Mouse (Mus musculus) limb, embryonic 13.5 days (tissue): ENCODE measurements at regions not wholly inside any gene's neighbourhood (a gene's known extent, or its start where the extent isn't known, plus 50 kb on each side); places are given as distances from the start of the nearest gene placed in this dataset.

ENCODE experiments used
- ATAC-seq: fragments of 200-750 bp; cut with Nextera tagmentation; 2 replicates; pipeline ENCODE4 v1.8.0; 2017; ENCODE audit warnings: low read depth, moderate number of reproducible peaks, moderate TSS enrichment; ENCODE audit not compliant: low FRiP score
- H3K27ac ChIP-seq: fragments of 300-500 bp; sonication (generic); 2 replicates; pipeline ENCODE4 v1.5.1; 2015; ENCODE audit warnings: inconsistent platforms, mild to moderate bottlenecking, moderate library complexity
- H3K27me3 ChIP-seq: fragments of 300-500 bp; sonication (generic); 2 replicates; pipeline ENCODE4 v1.6.1; 2015; ENCODE audit warnings: mild to moderate bottlenecking, inconsistent platforms
- H3K36me3 ChIP-seq: fragments of 300-500 bp; sonication (generic); 2 replicates; pipeline ENCODE4 v1.6.1; 2015; ENCODE audit warnings: inconsistent platforms, mild to moderate bottlenecking, moderate library complexity
- H3K4me1 ChIP-seq: fragments of 300-500 bp; sonication (generic); 2 replicates; pipeline ENCODE4 v1.6.1; 2015; ENCODE audit warnings: inconsistent platforms
- H3K4me2 ChIP-seq: fragments of 300-500 bp; sonication (generic); replicated peaks from 2 replicates; pipeline ENCODE4 v1.6.1; 2015; ENCODE audit warnings: inconsistent platforms, mild to moderate bottlenecking, moderate library complexity
- H3K4me3 ChIP-seq: fragments of 300-500 bp; sonication (generic); 2 replicates; pipeline ENCODE4 v1.5.1; 2015; ENCODE audit warnings: moderate library complexity, mild to moderate bottlenecking, inconsistent platforms
- H3K9ac ChIP-seq: fragments of 300-500 bp; sonication (generic); 2 replicates; pipeline ENCODE4 v1.6.1; 2015; ENCODE audit warnings: mild to moderate bottlenecking, inconsistent platforms
- H3K9me3 ChIP-seq: fragments of 300-500 bp; sonication (generic); 2 replicates; pipeline ENCODE4 v1.6.1; 2016; ENCODE audit warnings: inconsistent platforms
- WGBS: fragments of 180-500 bp; shearing (Covaris S2); methylation state at CpG from one replicate; pipeline ENCODE4 v1.1.7; 2015; 5-methylcytosine and 5-hydroxymethylcytosine counted together

DNA sequence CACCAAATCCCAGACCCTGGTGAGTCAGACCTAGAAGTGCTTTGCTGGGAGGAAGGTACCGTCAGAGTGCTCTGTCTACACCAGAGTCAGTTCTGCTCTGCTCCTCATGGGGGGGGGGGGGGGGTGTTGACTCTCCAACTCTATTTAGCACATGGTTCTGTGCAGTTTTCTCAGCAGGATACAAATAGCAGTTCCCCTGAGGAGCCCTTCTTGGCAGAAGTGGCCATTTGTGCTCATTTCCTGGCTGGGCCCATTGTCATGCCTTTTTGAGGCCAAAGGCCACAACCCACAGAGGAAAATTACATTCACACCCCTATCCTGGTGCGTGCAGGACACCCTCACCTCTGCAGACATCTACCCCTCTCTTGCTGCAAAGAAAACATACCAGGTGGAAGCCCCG, 118.3 kb downstream of the Psmg1 start:
- Histone ChIP-seq H3K4me2 (no peak overlapping the region), H3K27ac (no peak overlapping the region), H3K4me3 (no peak overlapping the region), H3K27me3 (no peaks in the 10 kb centered on the region), H3K36me3 (no peaks in the 10 kb centered on the region), H3K9ac (no peak overlapping the region), H3K9me3 (no peaks in the 10 kb centered on the region), H3K4me1 (peaks cover 19% of the 10 kb centered on the region)
- WGBS: 56% methylated on average over 3 of the region's 3 CpGs
- ATAC-seq: no peak

DNA sequence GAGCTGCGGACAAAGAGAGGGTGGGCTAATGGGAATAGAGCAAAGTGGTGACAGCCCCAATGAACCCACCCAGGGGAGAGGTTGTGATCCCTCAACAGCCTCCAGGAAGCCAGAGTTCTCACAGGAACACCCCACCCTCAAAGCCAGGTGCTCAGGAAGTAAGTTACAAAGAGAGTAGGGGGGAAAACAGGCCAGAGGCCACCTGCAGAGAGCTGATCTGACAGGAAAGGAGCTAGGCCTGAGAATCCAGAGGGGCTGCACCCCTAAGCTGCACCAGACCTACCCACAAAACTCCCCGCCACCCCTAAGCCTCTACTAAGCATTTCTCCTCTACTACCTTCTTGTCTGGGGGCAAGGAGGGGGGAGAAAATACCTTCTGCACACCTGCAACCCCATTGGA, 120.5 kb downstream of the Psmg1 start:
- peaks cover 19% of the 10 kb centered on the region for H3K4me1 ChIP-seq
- 47% methylated on average over 2 of the region's 2 CpGs for WGBS

DNA sequence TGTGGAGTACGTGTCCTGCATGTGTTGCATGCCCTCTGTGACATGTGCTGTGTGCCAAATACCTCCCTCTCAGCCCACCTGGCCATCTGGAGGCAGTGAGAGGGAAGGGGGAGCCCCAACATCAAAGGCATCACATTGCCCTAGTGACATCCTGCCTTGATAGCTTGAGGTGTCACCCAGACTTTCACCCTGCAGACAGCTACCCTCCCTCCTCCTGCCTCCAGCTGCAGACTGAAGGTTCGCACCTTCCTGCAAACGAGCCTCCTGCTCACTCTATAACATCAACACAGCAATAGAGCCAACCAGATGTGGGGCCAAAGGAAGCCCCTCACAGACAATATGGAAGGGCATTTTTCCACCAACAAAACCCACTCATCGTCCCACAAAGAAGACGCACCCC, 121.3 kb downstream of the Psmg1 start:
- 18% methylated on average over 5 of the region's 5 CpGs for WGBS
- peak overlapping the region; percentile 4; the same call in 1 of the 2 replicates for H3K9ac ChIP-seq
- H3K27ac ChIP-seq: peak overlapping the region; percentile 52
- H3K9me3 ChIP-seq: no peaks in the 10 kb centered on the region
- no peak overlapping the region for H3K4me3 ChIP-seq
- peaks cover 18% of the 10 kb centered on the region for H3K4me1 ChIP-seq
- peak; percentile 33; the same call in 1 of the 2 replicates for ATAC-seq
- no peak overlapping the region for H3K4me2 ChIP-seq
- H3K27me3 ChIP-seq: no peaks in the 10 kb centered on the region
- H3K36me3 ChIP-seq: no peaks in the 10 kb centered on the region

More for the DNA sequence above, 120.5 kb downstream of the Psmg1 start:
- Histone ChIP-seq H3K9ac (0 out of 2 replicates have a peak overlapping the region, but pooled peaks have one; percentile 31), H3K9me3 (no peaks in the 10 kb centered on the region), H3K27me3 (no peaks in the 10 kb centered on the region), H3K27ac (no peak overlapping the region; the same call in 1 of the 2 replicates), H3K4me2 (no peak overlapping the region), H3K36me3 (no peaks in the 10 kb centered on the region), H3K4me3 (no peak overlapping the region)
- ATAC-seq: no peak

DNA sequence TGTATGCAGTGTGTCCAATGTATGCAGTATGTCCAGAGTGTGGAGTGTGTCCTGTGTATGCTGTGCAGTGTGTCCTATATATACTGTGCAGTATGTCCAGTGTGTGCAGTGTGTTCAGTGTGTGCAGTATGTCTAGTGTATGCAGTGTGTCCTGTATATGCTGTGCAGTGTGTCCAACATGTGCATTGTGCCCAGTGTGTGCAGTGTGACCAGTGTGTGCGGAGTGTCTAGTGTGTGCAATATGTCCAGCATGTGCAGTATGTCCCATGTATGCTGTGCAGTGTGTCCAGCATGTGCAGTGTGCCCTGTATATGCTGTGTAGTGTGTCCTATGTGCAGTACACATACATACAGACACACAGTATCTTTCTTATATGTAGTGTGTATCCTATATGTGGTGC, 121.9 kb downstream of the Psmg1 start:
- H3K27ac ChIP-seq: no peak overlapping the region
- 97% methylated on average over 1 of the region's 1 CpGs for WGBS
- no peak for ATAC-seq

DNA sequence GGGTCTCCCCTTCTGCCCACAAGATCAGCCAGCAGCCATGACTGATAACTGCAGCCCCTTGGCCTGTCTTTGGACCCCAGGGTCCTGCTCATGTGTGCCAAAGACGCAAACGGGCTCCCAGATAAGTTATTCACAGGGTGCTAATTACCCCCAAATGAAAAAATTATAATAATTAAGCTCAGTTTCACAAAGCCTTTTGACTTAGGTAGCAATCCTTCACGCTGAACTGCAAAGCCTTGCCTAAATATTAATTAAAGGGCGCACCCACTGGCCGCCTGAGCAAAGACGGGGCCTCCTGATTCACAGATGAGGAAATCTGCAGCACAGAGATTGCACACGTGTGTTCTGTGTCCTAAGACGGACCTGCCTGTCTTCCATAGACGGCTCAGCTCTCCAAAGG, 123.2 kb downstream of the Psmg1 start:
- no peak for ATAC-seq
- Histone ChIP-seq H3K4me2 (no peak overlapping the region), H3K9me3 (no peaks in the 10 kb centered on the region), H3K9ac (no peak overlapping the region), H3K36me3 (no peaks in the 10 kb centered on the region), H3K27me3 (no peaks in the 10 kb centered on the region), H3K27ac (no peak overlapping the region), H3K4me3 (no peak overlapping the region), H3K4me1 (peaks cover 38% of the 10 kb centered on the region)
- WGBS: 79% methylated on average over 9 of the region's 9 CpGs

More for the DNA sequence above, 121.9 kb downstream of the Psmg1 start:
- H3K36me3 ChIP-seq: no peaks in the 10 kb centered on the region
- H3K27me3 ChIP-seq: no peaks in the 10 kb centered on the region
- H3K4me3 ChIP-seq: no peak overlapping the region
- peaks cover 24% of the 10 kb centered on the region for H3K4me1 ChIP-seq
- no peak overlapping the region for H3K9ac ChIP-seq
- H3K4me2 ChIP-seq: no peak overlapping the region
- no peaks in the 10 kb centered on the region for H3K9me3 ChIP-seq

DNA sequence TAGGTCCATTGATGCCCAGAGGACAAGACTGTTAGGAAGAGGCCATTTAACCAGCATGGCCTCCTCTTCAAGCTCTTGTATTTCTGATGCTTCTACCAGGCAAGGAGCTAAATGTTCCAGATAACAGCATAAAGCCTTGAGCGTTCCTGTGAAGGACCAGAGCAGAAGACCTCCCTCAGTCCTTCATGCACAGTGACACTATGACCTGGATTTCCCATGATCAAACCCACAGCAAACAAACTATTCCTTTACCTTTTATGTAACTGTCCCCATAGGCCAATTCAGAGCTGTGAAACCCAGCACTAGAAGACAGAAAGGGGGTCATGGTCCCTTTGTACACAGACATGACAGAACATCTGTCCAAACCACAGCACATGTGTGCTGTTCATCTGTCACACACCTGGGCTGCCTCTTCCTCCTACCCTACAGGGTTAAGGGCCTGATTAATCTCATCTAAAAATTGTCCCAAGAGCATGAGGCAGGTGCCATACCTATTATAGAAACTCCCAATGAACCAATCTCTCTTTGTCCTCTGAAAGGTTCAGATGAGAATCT, 123.8 kb downstream of the Psmg1 start:
- H3K4me2 ChIP-seq: no peak overlapping the region
- WGBS: 93% methylated on average over 1 of the region's 1 CpGs
- H3K36me3 ChIP-seq: no peaks in the 10 kb centered on the region
- no peak overlapping the region for H3K9ac ChIP-seq
- no peak overlapping the region for H3K27ac ChIP-seq
- no peak for ATAC-seq
- H3K27me3 ChIP-seq: no peaks in the 10 kb centered on the region
- H3K4me3 ChIP-seq: no peak overlapping the region
- no peaks in the 10 kb centered on the region for H3K9me3 ChIP-seq
- H3K4me1 ChIP-seq: peaks cover 40% of the 10 kb centered on the region

DNA sequence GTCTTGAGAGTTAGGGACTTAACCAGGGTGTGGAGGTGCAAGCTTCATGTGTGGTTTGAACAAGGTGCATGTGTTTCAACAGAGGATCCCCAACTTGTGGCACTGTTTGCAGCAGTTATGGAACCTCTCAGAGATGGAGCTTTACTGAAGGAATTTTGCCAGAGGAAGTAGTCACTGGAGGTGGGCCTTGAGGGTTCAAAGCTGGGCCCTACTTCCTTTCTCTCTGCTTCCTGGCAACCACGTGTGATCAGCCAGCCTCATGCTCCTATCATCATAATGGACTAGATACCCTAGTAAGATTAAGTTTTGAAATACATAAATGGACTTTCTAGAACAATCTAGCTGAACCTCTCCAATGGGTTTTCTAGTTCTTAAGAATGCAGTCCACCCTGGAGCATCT, 125.2 kb downstream of the Psmg1 start:
- H3K27ac ChIP-seq: no peak overlapping the region
- ATAC-seq: no peak

DNA sequence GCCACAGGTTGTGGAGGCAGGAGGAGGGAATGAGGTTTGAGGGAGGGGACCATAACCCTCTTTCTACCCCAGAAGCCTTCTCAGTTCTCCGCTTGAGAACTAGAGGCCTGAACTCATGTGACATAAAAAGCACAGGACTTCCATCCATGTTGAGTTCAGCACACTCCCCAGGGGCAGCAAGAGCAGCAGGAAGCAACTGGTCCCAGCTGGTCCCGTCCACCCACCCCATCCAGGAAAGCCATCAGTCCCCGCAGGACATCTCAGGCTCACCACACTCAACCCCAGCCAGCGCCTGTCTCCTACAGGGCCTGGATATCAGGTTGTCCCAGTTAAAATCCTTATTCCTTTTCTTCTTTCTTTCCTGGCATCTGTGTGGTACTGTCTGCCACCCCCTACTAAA, 126.1 kb downstream of the Psmg1 start:
- no peaks in the 10 kb centered on the region for H3K27me3 ChIP-seq
- H3K4me3 ChIP-seq: no peak overlapping the region
- H3K9ac ChIP-seq: no peak overlapping the region
- 76% methylated on average over 4 of the region's 4 CpGs for WGBS
- H3K27ac ChIP-seq: peak overlapping the region; percentile 58; the same call in 1 of the 2 replicates
- H3K9me3 ChIP-seq: no peaks in the 10 kb centered on the region
- H3K36me3 ChIP-seq: no peaks in the 10 kb centered on the region
- ATAC-seq: no peak
- peaks cover 29% of the 10 kb centered on the region for H3K4me1 ChIP-seq
- H3K4me2 ChIP-seq: no peak overlapping the region

More for the DNA sequence above, 125.2 kb downstream of the Psmg1 start:
- no peak overlapping the region for H3K4me2 ChIP-seq
- peaks cover 39% of the 10 kb centered on the region for H3K4me1 ChIP-seq
- no peaks in the 10 kb centered on the region for H3K9me3 ChIP-seq
- 86% methylated on average over 1 of the region's 1 CpGs for WGBS
- H3K9ac ChIP-seq: no peak overlapping the region
- H3K27me3 ChIP-seq: no peaks in the 10 kb centered on the region
- H3K4me3 ChIP-seq: no peak overlapping the region
- H3K36me3 ChIP-seq: no peaks in the 10 kb centered on the region

DNA sequence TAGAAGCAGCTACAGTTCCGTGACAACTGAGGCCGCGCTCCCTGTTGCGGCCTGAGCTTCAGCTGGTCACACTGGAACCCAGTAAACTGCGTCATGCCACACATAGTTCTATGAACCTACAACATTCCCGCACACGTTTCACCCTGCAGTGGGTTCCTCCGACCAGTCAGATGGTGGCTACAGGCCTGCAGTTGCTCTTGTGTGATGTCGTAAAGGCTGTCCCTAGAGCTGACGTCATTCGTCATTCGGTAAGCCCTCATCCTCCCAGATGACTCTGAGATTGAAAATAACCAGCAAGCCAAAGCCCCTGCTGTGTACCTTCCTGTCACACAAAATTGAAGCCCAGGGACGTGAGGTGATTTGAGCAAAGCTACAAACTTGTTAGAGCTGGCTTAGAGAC, 126.7 kb downstream of the Psmg1 start:
- Histone ChIP-seq H3K4me3 (no peak overlapping the region), H3K36me3 (no peaks in the 10 kb centered on the region), H3K27ac (peak overlapping the region; percentile 58; the same call in 1 of the 2 replicates), H3K4me1 (peaks cover 25% of the 10 kb centered on the region), H3K9ac (no peak overlapping the region), H3K27me3 (no peaks in the 10 kb centered on the region), H3K9me3 (no peaks in the 10 kb centered on the region), H3K4me2 (no peak overlapping the region)
- WGBS: 50% methylated on average over 13 of the region's 13 CpGs
- peak; percentile 53 for ATAC-seq

DNA sequence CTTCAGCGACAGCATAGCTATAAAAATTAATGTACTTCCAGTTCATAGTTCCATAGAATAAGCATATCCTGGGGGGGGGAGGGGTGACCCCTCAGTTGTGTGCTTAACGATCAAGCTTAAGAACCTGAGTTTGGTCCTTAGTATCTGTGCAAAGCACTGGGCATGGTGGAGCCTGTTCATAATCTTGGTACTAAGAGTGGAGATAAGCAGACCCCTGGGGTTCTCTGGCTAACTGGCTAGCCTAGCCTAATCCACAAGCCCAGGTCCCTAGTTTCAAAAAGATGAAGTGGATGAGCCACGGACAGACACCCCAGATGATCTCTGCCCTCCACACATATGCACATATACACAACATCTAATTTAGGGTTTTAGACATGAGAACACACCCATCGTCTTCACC, 127.2 kb downstream of the Psmg1 start:
- no peak overlapping the region for H3K4me2 ChIP-seq
- H3K4me1 ChIP-seq: peaks cover 25% of the 10 kb centered on the region
- no peak overlapping the region for H3K9ac ChIP-seq
- WGBS: 79% methylated on average over 4 of the region's 4 CpGs
- no peak for ATAC-seq
- no peak overlapping the region; the same call in 1 of the 2 replicates for H3K27ac ChIP-seq
- H3K4me3 ChIP-seq: no peak overlapping the region
- no peaks in the 10 kb centered on the region for H3K9me3 ChIP-seq
- no peaks in the 10 kb centered on the region for H3K27me3 ChIP-seq
- no peaks in the 10 kb centered on the region for H3K36me3 ChIP-seq

DNA sequence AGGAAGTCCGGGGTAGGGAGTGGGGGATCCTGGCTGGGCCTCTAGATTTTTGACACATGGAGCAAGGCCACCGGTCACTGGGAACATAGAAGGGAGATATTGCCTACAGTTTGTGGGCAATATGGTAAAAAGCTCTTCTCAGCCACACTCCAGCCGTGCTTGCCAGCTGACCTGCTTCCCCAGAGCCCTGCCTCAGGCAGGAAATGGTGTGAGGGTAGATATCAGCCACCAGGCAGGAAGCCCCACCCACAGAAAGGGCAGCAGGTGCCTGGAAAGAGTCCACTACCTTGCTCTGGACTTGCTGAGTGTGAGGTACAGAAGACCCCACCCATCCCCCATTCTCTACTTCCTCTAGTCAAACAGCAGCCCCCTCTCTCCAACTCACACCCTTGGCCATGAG, 128.1 kb downstream of the Psmg1 start:
- no peak overlapping the region for H3K9ac ChIP-seq
- H3K27me3 ChIP-seq: no peaks in the 10 kb centered on the region
- no peak overlapping the region for H3K4me2 ChIP-seq
- H3K36me3 ChIP-seq: no peaks in the 10 kb centered on the region
- peak overlapping the region; percentile 34; the same call in 1 of the 2 replicates for H3K27ac ChIP-seq
- no peak for ATAC-seq
- WGBS: 69% methylated on average over 3 of the region's 3 CpGs
- no peak overlapping the region for H3K4me3 ChIP-seq
- H3K4me1 ChIP-seq: peaks cover 25% of the 10 kb centered on the region
- H3K9me3 ChIP-seq: no peaks in the 10 kb centered on the region

DNA sequence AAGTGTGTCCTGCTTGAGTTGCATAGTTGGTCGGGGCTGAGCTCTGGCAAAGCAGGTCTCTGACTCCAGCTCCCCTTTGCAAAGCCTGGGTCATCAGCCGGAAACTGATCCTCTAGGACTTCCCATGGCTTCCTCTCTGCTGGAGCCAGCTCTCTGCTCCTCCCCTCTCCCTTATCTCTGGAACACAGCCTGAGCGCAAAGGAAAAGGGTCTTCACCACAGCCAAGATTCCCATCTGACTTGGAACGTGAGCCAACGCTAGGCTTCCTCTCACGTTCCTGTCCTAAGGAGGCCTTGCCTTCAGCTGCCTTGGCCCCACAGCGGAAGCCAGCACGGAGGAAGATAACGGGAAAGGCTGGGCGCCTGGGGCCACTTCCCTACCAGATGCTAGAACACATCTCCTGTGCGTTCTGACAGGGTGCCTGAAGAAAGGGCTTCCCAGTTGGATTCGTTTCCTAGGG, 129.5 kb downstream of the Psmg1 start:
- ATAC-seq: no peak
- WGBS: 81% methylated on average over 12 of the region's 12 CpGs
- no peak overlapping the region for H3K9ac ChIP-seq
- peaks cover 25% of the 10 kb centered on the region for H3K4me1 ChIP-seq
- no peak overlapping the region for H3K27ac ChIP-seq
- H3K4me3 ChIP-seq: no peak overlapping the region
- no peaks in the 10 kb centered on the region for H3K27me3 ChIP-seq
- H3K36me3 ChIP-seq: no peaks in the 10 kb centered on the region
- no peaks in the 10 kb centered on the region for H3K9me3 ChIP-seq
- no peak overlapping the region for H3K4me2 ChIP-seq

DNA sequence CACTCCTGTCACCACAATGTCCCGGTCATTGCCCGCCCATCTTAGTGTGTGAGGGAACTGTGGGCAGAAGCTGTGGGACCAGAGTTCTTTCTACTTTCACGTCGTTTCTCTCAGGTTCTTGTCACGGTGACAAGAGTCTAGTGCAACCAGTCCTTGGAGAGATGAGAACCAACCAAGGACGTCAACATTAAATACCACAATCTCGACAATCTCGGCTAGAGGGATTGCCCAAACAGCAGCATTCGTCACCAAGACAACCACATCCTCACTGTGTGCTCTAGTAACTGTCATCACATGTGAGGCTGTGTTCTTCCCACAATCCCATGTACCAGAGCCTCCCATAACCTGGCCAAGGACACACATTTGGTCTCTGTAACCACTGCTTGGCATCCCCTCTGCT, 129.9 kb downstream of the Psmg1 start:
- Histone ChIP-seq H3K36me3 (no peaks in the 10 kb centered on the region), H3K4me2 (no peak overlapping the region), H3K27ac (no peak overlapping the region), H3K4me3 (no peak overlapping the region), H3K27me3 (no peaks in the 10 kb centered on the region), H3K4me1 (peaks cover 25% of the 10 kb centered on the region), H3K9ac (no peak overlapping the region), H3K9me3 (no peaks in the 10 kb centered on the region)
- 85% methylated on average over 9 of the region's 9 CpGs for WGBS
- no peak for ATAC-seq
